Mouse (Mus musculus) midbrain, embryonic 10.5 days (tissue): ENCODE measurements around the gene Heatr4. TPM values are rescaled to one million over a fixed set of nuclear protein-coding genes. Genes with fewer than 3 reads are reported as not detected.
"Not testable (repeated sequence)": the region's sequence is repeated elsewhere in the genome, so short reads cannot be mapped to it uniquely, and the experiment has no call there.

Experiments
- DNase-seq: peaks from one replicate; pipeline ENCODE4 v3.0.0-alpha.2; 2017; ENCODE audit warnings: low spot score
- H3K27ac ChIP-seq: fragments of 300-500 bp; sonication (generic); replicated peaks from 2 replicates; pipeline ENCODE4 v1.5.1; 2016; ENCODE audit warnings: mild to moderate bottlenecking
- H3K27me3 ChIP-seq: fragments of 300-500 bp; sonication (generic); 2 replicates; pipeline ENCODE4 v1.6.1; 2016; ENCODE audit warnings: low read depth, mild to moderate bottlenecking; ENCODE audit not compliant: poor library complexity, severe bottlenecking
- H3K36me3 ChIP-seq: fragments of 300-500 bp; sonication (generic); 2 replicates; pipeline ENCODE4 v1.6.1; 2016; ENCODE audit warnings: mild to moderate bottlenecking, moderate library complexity
- H3K4me1 ChIP-seq: fragments of 300-500 bp; sonication (generic); 2 replicates; pipeline ENCODE4 v1.6.1; 2016
- H3K4me3 ChIP-seq: fragments of 300-500 bp; sonication (generic); 2 replicates; pipeline ENCODE4 v1.5.1; 2016; ENCODE audit warnings: mild to moderate bottlenecking, moderate library complexity
- H3K9me3 ChIP-seq: fragments of 300-500 bp; sonication (generic); replicated peaks from 2 replicates; pipeline ENCODE4 v1.6.1; 2016; ENCODE audit warnings: mild to moderate bottlenecking
- WGBS: fragments of 180-500 bp; shearing (Covaris S2); methylation state at CpG from one replicate; pipeline ENCODE4 v1.1.7; 2016; 5-methylcytosine and 5-hydroxymethylcytosine counted together
- polyA plus RNA-seq: library from polyadenylated mRNA; unstranded; fragments of >200 nt; fragmentation: Nextera tagmentation; extraction: Ambion mirVana; gene quantifications from 2 replicates; pipeline ENCODE4 v1.2.1, GENCODE M21; 2016

Heatr4 gene
- polyA plus RNA-seq, 1 experiment from 2014 or later: not detected

DNA sequence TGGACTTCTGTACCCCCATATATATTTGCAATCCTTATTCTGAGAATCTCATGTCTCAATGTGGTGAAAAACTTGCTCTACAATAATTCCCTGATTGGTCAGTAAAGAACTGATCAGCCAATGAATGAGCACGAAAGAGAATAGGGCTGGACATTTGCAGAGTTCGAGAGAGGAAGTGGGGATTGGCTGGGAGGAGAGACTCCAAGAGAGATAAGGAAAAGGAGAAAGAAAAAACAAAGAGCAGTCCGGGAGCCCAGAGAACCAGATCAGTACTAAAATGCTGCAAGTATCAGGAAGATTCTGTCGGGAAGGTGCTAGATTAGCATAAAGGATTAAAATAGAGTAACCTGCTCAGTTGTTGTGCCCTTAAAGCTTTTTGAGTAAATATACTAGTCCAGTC, 35.6 kb downstream of the Heatr4 start:
- H3K27ac ChIP-seq: no peak overlapping the region
- peaks cover 25% of the 10 kb centered on the region for H3K36me3 ChIP-seq
- no peaks in the 10 kb centered on the region for H3K27me3 ChIP-seq
- WGBS: 81% methylated on average over 4 of the region's 4 CpGs
- DNase-seq: no peak
- H3K4me1 ChIP-seq: peaks cover 39% of the 10 kb centered on the region
- no peaks in the 10 kb centered on the region for H3K9me3 ChIP-seq
- H3K4me3 ChIP-seq: no peak overlapping the region

DNA sequence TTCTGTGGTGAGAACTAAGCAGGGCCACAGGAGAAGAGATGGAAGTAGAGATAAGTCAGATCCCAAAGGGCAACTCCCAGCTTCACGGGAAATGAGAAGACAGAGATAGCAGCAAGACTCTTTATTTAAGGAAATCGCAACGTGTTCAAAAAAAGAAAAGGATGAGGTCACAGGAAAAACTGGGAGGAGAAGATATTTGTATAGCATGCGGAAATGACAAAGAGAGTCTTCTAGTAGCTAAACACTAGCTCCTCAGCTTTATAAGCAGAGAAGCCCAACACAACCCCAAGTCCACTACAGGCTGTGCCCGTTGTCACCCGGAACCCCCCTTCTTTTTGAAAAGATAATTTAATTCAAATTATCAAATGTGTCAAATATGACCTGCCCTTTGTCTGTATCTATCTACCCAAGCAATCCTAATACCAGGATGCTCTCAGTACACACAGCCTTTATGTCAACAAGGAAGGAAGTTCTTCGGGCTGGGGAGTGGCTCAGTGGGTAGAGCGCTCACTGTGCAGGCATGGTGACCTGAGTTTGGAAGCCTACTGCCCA, 37.3 kb downstream of the Heatr4 start:
- Histone ChIP-seq H3K27me3 (no peaks in the 10 kb centered on the region), H3K4me3 (no peak overlapping the region), H3K4me1 (peaks cover 25% of the 10 kb centered on the region), H3K27ac (no peak overlapping the region), H3K36me3 (peaks cover 8% of the 10 kb centered on the region), H3K9me3 (no peaks in the 10 kb centered on the region)
- 86% methylated on average over 8 of the region's 8 CpGs for WGBS
- no peak for DNase-seq

DNA sequence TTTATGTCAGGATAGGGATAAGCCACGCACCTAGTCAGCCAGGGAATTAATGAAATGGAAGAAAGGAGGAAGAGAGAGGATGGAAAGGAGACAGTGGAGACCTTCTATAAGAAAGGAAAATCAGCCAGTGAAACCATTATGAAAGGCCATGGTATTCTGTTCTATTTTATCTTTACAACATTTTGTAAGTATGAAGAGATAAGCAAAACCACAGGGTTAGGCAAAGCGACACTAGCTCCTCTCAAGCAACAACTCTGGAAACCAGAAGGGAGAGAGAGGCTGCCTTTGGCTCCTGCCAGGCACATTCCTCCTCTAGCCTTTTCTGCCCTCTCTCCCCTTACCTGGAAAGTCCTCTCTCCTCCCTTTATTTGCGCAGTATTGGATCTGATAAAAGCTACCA, 42.7 kb downstream of the Heatr4 start:
- Histone ChIP-seq H3K9me3 (no peaks in the 10 kb centered on the region), H3K36me3 (no peaks in the 10 kb centered on the region), H3K4me3 (no peak overlapping the region), H3K4me1 (peaks cover 10% of the 10 kb centered on the region), H3K27me3 (no peaks in the 10 kb centered on the region), H3K27ac (no peak overlapping the region)
- 74% methylated on average over 3 of the region's 3 CpGs for WGBS
- DNase-seq: no peak

DNA sequence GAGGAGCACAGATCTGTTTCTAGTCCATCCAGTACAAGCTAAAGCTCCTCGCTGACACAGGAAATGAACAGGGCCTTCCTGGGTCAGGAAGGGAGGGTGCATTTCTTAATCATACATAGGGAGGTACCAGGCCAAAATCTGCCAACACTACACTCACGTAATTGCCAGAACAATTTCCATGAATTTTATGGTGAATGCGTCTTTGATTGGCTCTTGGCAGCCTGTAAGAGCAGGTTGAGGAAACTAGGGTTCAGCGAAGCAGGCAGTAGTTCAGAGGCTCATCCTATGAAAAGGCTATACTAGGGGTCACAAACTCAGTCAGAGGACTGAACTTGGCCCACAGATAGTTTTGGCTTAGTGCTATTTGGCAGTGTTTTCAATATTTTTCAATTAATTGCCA, 44.6 kb downstream of the Heatr4 start:
- Histone ChIP-seq H3K27ac (no peak overlapping the region), H3K27me3 (no peaks in the 10 kb centered on the region), H3K9me3 (no peaks in the 10 kb centered on the region), H3K36me3 (no peaks in the 10 kb centered on the region), H3K4me3 (no peak overlapping the region), H3K4me1 (peaks cover 10% of the 10 kb centered on the region)
- no peak for DNase-seq
- WGBS: 56% methylated on average over 4 of the region's 4 CpGs

DNA sequence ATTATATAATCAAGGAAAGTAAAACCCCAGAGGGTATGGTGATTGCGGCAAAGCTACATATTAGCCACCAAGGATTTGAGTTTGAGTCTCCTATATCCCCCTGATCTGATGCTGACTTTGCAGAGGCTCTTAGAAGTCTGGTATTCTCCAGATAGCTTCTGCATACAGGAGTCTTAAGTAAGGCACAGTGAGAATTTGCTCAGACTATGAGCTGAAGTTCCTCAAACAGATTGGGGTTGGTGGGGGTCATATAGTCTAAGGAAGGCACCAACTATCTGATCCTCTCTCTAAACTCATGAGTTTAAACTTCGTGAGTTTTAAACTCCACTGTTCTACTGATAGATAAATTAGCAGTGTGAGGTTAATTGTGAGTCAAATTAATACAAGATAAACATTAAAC, 45.3 kb downstream of the Heatr4 start:
- no peaks in the 10 kb centered on the region for H3K36me3 ChIP-seq
- no peaks in the 10 kb centered on the region for H3K9me3 ChIP-seq
- 77% methylated on average over 2 of the region's 2 CpGs for WGBS
- H3K4me3 ChIP-seq: no peak overlapping the region
- no peaks in the 10 kb centered on the region for H3K27me3 ChIP-seq
- H3K27ac ChIP-seq: no peak overlapping the region
- H3K4me1 ChIP-seq: peaks cover 10% of the 10 kb centered on the region
- DNase-seq: no peak

DNA sequence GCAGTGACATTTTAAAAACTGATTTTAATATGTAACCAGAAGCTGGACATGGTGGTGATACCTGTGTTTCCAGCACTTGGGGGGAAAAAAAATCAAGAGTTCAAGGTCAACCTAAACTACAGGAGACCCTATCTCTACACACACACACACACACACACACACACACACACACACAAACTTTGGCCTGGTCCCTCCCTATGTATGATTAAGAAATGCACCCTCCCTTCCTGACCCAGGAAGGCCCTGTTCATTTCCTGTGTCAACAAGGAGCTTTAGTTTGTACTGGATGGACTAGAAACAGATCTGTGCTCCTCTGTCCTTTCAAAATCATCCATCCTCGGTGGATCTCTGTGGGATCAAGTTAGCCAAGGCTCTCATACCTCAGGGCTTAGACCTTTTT, 46.1 kb downstream of the Heatr4 start:
- H3K4me1 ChIP-seq: peaks cover 11% of the 10 kb centered on the region
- not testable (repeated sequence) for H3K4me3 ChIP-seq, DNase-seq, H3K27me3 ChIP-seq, H3K36me3 ChIP-seq, H3K27ac ChIP-seq, H3K9me3 ChIP-seq
- 51% methylated on average over 1 of the region's 1 CpGs for WGBS

DNA sequence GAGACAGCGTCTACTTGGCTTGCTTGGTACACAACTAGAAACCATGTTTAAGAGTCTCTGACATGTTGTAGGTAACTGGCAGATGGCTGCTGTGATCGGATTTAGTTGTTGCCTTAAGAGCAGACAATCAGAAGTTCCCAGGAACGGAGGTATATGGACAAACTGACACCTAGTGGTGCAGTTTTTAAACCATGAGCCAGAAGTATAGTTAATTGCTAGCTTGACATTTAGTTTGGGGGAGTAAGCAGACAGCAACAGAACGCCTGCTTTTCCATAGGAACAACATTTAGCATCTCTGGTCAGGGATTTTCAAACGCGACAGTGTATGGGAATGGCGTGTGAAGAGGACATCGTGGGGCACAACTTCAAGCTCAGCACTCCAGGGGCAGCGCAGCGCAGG, 47.1 kb downstream of the Heatr4 start:
- no peak for DNase-seq
- 75% methylated on average over 10 of the region's 10 CpGs for WGBS
- Histone ChIP-seq H3K27me3 (no peaks in the 10 kb centered on the region), H3K27ac (no peak overlapping the region), H3K36me3 (no peaks in the 10 kb centered on the region), H3K4me1 (peaks cover 16% of the 10 kb centered on the region), H3K9me3 (no peaks in the 10 kb centered on the region), H3K4me3 (no peak overlapping the region)

DNA sequence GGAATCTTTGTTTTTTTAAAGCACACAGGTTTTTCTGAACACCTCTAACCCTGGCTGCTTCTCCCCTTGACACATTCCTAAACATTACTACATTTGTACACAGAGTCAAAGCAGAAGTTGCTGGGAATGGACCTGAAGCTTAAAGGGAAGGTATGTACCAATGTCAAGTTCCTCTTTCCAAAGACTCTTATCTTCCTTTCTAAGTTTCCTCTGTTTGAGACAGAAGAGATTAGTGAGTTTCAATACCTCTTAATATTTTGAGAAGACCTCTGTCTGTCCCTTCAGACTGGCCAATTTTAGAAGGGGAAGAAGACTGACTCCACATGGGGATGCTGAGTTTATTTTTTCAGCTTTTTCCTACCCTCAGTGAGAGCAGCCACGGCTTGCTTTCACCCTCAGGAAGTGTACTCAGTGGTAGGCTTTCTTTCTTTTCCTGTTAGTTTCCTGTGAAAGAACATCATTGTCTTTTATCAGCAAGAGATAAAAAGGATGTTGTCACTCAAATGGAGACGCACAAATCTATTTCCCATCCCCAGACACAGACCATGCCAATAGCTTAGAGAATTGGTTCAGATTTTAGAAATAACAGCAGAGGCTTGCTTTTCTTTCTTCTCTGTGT, 55.4 kb downstream of the Heatr4 start:
- Histone ChIP-seq H3K36me3 (no peaks in the 10 kb centered on the region), H3K27ac (no peak overlapping the region), H3K27me3 (no peaks in the 10 kb centered on the region), H3K9me3 (no peaks in the 10 kb centered on the region), H3K4me3 (no peak overlapping the region), H3K4me1 (peaks cover 9% of the 10 kb centered on the region)
- DNase-seq: no peak
- WGBS: 56% methylated on average over 2 of the region's 2 CpGs

DNA sequence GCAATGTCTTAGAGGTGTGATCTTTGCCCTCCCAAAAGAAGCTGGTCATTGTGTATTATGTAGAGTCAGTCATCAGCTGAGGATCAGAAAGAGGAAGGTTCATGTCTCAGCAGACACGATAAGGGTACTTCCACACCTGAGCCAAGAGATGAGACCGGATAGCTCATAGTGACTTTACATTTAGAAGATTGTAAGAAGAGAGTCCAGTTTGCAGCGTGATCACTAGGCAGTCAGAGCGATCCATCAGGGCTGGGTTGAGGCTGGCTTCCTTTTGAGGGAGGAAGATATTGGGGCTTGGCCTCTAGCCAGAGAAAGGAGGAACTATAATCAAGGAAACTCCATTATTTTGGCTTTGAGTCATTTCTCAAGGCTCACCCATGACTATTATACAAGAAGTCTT, 56.9 kb downstream of the Heatr4 start:
- peaks cover 21% of the 10 kb centered on the region for H3K4me1 ChIP-seq
- no peak overlapping the region for H3K4me3 ChIP-seq
- 84% methylated on average over 4 of the region's 4 CpGs for WGBS

DNA sequence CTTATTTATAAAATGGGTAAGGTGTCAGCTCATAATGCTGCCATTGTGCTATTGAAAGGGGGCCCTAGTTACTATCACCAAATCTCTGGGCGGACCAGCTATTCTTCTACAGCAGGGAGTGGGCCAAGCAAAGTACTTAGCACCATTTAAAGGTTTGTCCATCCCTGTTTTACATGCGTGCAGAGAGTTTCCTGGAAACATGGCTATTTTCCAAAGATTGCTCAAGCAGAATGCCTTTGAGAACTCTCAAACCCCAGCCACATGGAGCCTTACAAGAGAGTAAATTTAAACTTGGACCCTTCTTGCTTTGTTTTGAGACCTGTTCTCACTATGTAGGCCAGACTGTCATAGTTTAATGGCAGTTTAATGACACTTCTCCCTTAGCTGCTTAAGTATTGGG, 58.6 kb downstream of the Heatr4 start:
- Histone ChIP-seq H3K36me3 (no peaks in the 10 kb centered on the region), H3K4me3 (no peak overlapping the region), H3K4me1 (peaks cover 21% of the 10 kb centered on the region), H3K27me3 (no peaks in the 10 kb centered on the region), H3K9me3 (no peaks in the 10 kb centered on the region), H3K27ac (no peak overlapping the region)
- WGBS: 92% methylated on average over 2 of the region's 2 CpGs
- DNase-seq: no peak

More for the DNA sequence above, 56.9 kb downstream of the Heatr4 start:
- no peaks in the 10 kb centered on the region for H3K27me3 ChIP-seq
- H3K9me3 ChIP-seq: no peaks in the 10 kb centered on the region
- H3K36me3 ChIP-seq: no peaks in the 10 kb centered on the region
- H3K27ac ChIP-seq: no peak overlapping the region
- no peak for DNase-seq

DNA sequence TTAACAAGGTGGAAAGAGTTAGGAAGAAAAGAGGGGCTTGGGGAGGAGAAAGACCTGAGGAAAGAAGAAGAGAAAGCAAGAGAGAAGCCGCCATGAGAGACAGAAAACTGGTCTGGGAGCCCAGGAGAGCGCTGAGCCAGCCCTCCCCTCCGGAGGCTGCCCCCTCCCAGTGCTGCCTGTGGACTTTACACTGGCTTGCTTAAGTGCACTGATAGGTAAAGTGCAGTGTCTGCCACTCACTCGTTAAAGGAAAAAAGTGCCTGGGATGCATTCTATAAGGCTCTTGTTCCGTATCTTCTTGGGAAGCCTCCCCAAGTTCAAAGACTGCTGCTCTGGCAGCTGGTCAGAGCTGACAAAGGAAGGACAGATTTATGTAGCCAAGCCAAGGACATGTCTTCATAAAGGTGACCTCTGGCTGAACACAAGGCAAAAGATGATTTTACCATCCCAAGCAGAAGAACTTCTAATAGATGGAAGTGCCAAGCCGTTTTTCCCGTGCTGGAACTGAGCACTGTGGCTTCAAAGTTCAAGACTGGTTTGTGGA, 59.4 kb downstream of the Heatr4 start:
- Histone ChIP-seq H3K27me3 (no peaks in the 10 kb centered on the region), H3K4me3 (no peak overlapping the region), H3K9me3 (no peaks in the 10 kb centered on the region), H3K36me3 (no peaks in the 10 kb centered on the region), H3K27ac (no peak overlapping the region), H3K4me1 (peaks cover 29% of the 10 kb centered on the region)
- no peak for DNase-seq
- WGBS: 63% methylated on average over 7 of the region's 7 CpGs

DNA sequence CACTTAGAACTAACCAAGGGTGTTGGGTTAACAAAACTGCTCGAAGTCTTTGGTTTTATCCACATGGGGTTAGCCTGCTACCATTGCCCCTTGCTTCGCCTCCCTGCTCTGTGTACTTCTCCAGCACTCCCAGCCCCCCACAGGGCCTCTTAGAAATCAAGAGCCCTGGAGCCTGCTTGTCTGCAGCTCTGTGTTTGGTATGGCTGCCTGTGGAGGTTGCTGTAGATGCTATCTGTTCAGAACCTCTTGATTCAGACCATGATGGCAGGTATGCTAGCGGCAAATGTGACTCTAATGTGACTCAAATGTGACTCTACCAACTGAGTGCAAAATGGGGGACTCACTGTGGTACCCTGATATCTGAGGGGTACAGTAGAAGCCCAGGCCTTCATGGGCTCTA, 60.3 kb downstream of the Heatr4 start:
- no peak for DNase-seq
- WGBS: 65% methylated on average over 3 of the region's 3 CpGs
- Histone ChIP-seq H3K9me3 (no peaks in the 10 kb centered on the region), H3K27ac (no peak overlapping the region), H3K36me3 (no peaks in the 10 kb centered on the region), H3K4me3 (no peak overlapping the region), H3K27me3 (no peaks in the 10 kb centered on the region), H3K4me1 (peaks cover 37% of the 10 kb centered on the region)

DNA sequence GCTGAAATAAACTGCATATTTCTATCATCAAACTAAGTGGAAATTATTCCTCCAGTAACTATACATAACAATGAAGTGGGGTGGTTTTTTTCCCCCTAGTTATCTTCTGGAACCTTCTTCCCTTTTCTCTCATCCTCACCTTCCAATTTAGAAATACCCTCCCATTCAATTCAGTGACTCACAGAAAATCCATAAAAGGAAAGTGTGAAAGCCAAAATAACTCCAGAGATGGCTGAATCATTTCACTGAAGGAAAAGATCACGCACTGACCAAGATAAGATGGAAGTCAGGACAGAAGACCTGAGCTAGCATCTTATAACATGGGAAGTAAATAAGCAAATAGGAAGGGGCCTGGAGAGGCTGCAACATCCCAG, 61.2 kb downstream of the Heatr4 start:
- H3K9me3 ChIP-seq: no peaks in the 10 kb centered on the region
- WGBS: 94% methylated on average over 1 of the region's 1 CpGs
- H3K36me3 ChIP-seq: 0 out of 2 replicates have a peak, but pooled peaks cover 3% of the 10 kb centered on the region
- no peak overlapping the region for H3K4me3 ChIP-seq
- no peaks in the 10 kb centered on the region for H3K27me3 ChIP-seq
- peaks cover 44% of the 10 kb centered on the region for H3K4me1 ChIP-seq
- no peak for DNase-seq
- H3K27ac ChIP-seq: no peak overlapping the region
